Mouse (Mus musculus) embryonic fibroblast, embryonic 13.5 days (primary cell): ENCODE results near the gene Nos2.

ENCODE experiments used
- CTCF ChIP-seq: IDR thresholded peaks from 2 replicates; pipeline ENCODE4 v1.5.1; 2011; ENCODE audit warnings: mild to moderate bottlenecking, control low read depth, low read length, moderate library complexity, borderline replicate concordance; ENCODE audit not compliant: insufficient read depth
- POLR2A ChIP-seq: IDR thresholded peaks from 2 replicates; pipeline ENCODE4 v1.6.1; 2011; ENCODE audit warnings: low read depth, mild to moderate bottlenecking, control low read depth, low read length, moderate library complexity

- TF ChIP-seq CTCF (no peak), POLR2A (no peak)
Observed at GRCm38 (mm10) chr11:78886693-78887092, 33.9 kb upstream of the Nos2 start.
